Mouse (Mus musculus): ENCODE data around the gene Tmprss3.

The Tmprss3 gene

DNA sequence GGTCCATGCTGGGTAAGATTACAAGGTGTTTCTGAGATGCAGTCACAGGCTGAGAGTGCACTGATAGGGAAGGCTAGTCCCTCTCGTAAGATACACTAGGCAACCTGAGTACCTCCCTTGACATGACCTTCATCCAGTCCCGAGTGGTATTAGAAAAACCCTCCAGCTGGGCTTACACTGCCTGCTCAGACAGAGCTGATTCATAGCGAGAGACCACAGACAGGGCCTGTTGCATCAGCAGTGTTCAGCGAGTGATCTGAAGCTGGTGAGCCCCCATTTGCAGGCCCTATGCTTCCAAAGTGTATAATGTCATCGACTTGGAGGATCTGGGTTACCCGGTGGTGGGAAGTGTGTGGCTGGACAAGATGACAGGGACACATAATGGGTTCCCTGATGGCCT lies 33.6 kb downstream of the Tmprss3 start, which contains the start of gene Tff1:
TSS of gene Tff1 (minus strand) at position 151 of the 400 bp plus-strand sequence.
- TF ChIP-seq GATA4 (IDR thresholded peaks at IDR 0.05; ENCODE audit: insufficient replicate concordance, low read length) = no peak

DNA sequence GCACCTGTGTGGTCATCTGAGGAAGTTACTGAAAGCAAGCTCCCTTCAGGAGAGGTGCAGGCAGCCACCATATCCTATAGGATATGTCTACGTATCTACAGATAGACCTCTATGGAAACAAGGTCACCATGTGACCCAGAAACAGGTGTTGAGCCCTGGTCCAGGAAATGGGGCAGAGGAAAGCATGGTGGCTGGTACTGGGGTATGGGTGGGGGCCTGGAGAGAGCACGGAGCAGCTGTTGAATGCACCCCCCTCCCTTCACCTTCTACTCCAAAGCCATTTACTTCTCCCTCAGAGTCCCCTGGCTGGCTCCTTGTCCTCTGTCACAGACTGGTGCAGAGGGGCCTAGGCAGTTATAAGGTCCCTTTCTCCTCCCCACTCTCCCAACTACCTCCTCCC lies 35.0 kb downstream of the Tmprss3 start:
- TF ChIP-seq GATA4 (IDR thresholded peaks at IDR 0.05; ENCODE audit: insufficient replicate concordance, low read length) = no peak

DNA sequence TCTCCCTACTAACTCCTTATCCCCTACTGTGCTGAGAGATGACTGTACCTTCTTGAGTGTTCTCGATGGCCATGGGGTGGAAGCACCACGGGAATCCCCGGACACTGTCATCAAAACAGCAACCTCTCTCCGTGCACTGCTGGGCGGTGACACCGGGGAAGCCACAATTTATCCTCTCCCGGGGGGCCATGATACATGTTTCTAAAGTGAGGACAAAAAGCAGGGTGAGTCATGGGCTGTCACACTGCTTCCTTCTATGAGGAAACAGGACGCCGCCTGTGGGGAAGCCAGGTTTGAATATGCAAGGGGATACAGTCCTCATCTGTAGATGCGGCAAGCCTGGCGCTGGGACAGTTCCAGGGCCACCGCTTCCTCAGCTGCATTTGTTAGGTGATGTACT lies 36.2 kb downstream of the Tmprss3 start:
- no peak for TF ChIP-seq GATA4 (IDR thresholded peaks at IDR 0.05; ENCODE audit: insufficient replicate concordance, low read length)

DNA sequence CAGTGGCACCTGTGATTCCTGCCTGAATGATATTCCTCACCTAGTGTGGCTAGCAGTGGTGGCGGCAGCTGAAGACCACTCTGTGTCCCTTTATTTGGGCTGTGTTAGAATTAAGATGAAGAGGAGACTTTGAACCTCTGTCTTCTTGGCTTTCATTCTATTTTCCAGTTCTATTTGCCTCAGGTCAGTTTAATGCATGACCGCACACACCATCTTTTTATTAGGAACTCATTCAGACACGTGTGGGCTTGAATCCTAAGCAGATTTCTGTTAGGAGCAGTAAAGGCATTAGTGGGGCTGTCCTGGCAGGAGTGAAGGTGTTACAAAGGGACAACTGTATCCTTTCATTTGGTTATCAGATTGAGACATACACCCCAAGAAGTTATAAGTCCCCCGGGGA lies 38.5 kb downstream of the Tmprss3 start:
- TF ChIP-seq GATA4 (IDR thresholded peaks at IDR 0.05; ENCODE audit: insufficient replicate concordance, low read length) = no peak

DNA sequence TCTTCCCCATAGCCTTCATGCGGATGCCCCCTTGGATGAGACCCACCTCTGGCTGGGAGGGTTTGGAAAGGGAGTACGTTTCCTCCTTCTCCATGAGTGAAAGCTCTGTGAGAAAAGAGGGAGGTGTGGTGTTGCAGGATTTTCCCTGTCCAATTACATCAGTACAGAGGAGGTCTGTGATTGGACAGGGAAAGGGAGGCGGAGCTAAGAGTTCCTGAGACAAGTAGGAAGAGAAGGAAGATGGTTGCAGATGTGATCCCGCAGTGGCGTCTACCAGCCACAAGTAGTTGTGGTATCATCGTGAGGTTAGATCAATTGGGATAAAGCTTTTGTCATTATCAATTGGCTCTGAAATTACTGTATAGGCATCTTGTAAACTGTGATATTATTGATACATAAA lies 40.9 kb downstream of the Tmprss3 start:
- no peak for TF ChIP-seq GATA4 (IDR thresholded peaks at IDR 0.05; ENCODE audit: insufficient replicate concordance, low read length)

DNA sequence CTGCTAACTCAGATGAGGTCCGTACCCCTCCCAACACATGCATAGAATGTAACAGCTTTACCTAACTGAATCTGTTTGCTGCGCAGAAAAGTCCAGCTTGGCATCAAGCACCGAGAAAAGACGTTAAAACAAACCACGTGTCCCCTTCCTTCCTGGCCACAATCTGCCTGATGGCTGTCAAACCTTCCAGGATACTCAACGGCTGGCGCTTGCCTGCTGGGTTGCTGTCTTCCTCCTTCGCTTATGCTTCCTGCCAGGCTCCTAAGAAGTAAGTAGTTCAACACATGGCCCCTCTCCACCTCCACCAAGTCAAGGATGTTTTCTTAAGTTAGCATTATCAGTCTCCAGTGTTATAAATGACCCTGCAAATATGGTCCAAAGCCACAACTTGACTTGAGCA lies 45.0 kb downstream of the Tmprss3 start:
- no peak for TF ChIP-seq GATA4 (IDR thresholded peaks at IDR 0.05; ENCODE audit: insufficient replicate concordance, low read length)

DNA sequence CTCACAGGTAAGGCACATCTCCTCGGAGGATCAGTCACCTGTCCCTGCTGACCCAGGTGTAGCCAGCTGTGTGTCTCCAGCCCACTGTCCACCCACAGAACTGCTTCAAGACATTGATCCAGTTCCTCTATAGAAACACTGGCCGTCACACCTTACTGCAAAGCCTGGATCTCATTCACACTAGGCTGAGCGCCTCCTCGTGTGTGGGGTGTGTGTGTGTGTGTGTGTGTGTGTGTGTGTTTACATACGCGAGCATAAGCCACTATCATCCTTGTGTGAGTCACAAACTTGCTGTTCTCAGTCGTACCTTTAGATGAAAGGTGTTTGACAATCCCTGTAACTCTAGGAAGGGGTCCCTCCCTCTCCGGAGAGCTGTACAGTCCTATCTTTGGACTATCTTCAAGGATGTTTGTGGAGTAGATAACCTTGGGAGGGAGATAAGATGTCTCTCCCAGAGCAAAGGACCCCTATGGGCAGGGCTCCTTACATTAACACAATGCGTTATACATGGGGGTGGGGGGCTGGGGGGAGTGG lies 45.7 kb downstream of the Tmprss3 start:
- TF ChIP-seq GATA4 (IDR thresholded peaks at IDR 0.05; ENCODE audit: insufficient replicate concordance, low read length) = no peak

DNA sequence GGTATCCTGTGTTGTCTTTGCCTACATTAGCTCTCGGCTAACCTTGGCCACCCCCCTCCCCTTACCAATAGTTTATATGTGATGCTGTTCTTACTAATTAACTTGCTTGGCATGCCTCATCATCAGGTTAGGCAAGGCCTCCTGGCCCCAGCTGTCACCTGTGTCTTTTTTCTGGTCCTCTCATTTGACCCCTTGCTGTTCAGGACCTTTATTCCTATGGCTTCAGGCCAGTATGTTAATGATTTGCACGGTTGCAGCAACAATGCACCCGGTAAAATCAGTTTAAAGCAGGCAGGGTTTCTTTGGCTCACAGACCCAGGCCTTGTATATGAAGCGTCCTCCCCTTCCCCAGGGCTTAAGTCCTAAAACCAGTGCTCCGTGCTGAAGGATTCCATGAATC lies 46.3 kb downstream of the Tmprss3 start:
- TF ChIP-seq GATA4 (IDR thresholded peaks at IDR 0.05; ENCODE audit: insufficient replicate concordance, low read length) = no peak

DNA sequence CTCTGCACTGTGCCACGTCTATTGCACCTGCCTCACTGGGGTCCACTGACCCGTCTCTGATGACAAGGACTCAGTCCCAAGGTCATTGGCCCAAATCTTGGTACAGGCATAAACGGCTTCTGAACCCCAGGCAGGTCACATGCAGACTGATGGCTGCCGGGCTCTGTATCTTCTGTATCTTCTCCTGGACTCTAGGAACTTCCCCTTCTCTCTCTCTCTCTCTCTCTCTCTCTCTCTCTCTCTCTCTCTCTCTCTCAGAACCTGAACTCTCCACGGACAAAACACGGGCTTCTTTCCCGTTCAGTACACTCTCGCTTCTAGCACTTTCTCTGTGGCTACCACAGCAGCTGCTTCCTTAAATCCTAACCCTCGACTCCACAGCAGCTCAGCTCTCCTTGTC lies 52.8 kb downstream of the Tmprss3 start:
- TF ChIP-seq GATA4 (IDR thresholded peaks at IDR 0.05; ENCODE audit: insufficient replicate concordance, low read length) = no peak

DNA sequence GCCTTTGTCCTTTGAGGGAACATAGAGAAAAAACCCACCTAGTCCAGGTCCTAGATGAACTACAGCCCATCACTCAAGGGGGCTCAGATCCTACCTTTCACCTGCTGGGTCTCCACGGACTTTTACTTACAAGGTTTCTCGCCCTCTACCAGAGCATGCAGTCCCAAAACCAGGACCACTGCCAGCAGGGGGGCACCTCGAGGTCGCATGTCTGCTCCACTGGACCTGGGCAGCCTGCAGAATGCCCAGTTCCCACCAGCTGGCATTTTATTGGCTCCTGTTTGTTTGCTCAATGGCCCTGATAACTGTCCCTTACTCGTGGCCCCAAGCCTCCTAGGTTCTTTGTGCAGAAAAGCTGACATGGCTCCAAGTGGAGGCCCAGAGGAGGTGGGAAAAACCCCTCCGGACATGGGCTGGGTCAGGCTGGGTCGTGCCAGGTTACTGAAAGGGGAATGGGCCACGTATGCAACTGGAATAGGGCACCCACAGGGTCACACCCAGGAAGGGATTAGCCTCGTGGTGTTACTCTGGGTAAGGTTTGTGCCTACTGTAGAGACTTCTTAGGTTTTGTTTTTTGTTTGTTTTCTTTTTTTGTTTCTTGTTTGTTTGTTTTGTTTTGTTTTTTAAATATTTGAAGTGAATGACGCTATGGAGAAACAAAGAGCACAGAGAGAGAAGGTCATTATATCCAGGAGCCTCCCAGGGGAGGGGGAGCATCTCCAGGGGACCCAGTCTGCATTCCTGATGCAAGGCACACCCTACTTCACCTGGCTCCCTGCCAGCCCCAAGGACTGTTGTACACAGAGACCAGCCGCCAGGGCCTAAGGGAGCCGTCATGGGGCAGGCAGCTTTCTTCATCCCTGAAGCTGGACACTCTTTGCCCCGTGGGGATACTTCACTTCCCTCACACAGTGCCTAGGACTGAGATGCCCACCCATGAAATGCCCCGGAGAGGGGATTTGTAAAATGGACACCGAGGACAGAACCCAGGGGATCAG lies 54.4 kb downstream of the Tmprss3 start, which contains the start of gene Tff2:
TSS of gene Tff2 (minus strand) at position 243 of the 998 bp plus-strand sequence.
- no peak for TF ChIP-seq GATA4 (IDR thresholded peaks at IDR 0.05; ENCODE audit: insufficient replicate concordance, low read length)

DNA sequence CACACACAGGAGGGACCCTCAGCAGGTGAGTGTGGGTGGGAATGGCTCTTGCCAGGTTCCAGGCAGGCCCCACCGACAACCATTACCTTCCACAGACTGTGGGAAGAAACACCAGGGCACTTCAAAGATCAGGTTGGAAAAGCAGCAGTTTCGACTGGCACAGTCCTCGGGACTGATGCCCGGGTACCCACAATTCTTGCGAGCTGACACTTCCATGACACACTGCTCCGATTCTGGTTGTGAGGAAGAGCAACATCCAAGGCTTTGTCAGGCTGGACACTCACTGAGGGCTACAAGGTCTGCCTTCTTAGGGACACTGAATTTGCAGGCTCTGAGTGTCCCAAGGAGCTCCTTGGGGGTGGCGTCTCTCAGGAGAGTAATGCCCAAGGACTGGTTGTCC lies 56.7 kb downstream of the Tmprss3 start:
- no peak for TF ChIP-seq GATA4 (IDR thresholded peaks at IDR 0.05; ENCODE audit: insufficient replicate concordance, low read length)

DNA sequence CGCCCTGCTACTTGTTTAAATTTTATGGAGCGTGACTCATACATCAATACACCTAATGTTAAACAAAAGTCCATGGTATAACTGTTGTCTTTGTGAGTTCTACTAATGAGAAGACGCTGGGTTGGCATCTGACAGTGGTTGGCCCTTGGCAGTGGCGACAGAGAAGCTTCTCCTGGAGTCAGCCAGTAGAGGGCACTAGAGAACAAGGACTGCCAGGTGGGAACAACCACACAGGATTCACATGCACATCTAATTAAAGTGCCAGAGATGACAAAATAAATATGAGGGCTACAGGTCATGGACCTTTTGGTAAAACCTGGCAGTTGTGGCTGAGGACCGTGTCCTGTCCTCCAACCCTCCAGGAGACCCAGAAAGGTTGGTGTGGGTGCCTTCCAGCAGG lies 60.4 kb downstream of the Tmprss3 start:
- no peak for TF ChIP-seq GATA4 (IDR thresholded peaks at IDR 0.05; ENCODE audit: insufficient replicate concordance, low read length)

DNA sequence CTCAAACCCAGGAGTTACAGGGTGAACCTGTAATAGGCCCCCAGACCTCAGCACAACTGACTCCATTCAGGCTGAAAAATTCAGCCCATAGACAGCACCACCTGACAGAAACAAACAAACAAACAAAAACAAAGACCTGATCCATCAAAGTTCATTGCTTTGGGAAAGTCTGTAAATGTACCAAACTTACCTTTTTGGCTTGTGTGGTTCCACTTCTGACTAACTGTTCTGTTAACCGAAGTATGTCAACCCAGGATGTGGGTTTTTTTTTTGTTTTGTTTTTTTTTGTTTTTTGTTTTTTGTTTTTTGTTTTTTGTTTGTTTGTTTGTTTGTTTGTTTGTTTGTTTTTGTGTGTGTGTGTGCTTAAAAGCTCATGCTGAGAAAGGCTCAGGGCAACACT lies 62.0 kb downstream of the Tmprss3 start:
- no peak for TF ChIP-seq GATA4 (IDR thresholded peaks at IDR 0.05; ENCODE audit: insufficient replicate concordance, low read length)

DNA sequence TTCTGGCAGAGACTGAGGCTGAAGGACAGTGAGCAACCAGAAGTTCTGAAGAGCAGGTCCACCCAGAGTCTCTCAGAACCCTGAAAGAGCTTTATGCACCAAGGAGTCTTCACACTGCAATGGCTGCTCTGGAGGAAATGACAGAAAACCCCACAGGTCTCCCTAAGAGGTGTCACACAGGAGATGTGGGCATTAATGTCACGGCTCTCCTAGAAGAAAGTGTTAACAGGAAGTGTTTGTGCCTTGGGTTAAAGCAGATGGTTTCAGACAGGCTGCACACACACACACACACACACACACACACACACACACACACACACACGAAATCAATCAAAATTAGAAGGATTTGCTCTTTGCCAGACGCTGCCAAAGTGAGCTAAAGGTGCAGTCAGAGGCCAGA lies 62.5 kb downstream of the Tmprss3 start:
- no peak for TF ChIP-seq GATA4 (IDR thresholded peaks at IDR 0.05; ENCODE audit: insufficient replicate concordance, low read length)

DNA sequence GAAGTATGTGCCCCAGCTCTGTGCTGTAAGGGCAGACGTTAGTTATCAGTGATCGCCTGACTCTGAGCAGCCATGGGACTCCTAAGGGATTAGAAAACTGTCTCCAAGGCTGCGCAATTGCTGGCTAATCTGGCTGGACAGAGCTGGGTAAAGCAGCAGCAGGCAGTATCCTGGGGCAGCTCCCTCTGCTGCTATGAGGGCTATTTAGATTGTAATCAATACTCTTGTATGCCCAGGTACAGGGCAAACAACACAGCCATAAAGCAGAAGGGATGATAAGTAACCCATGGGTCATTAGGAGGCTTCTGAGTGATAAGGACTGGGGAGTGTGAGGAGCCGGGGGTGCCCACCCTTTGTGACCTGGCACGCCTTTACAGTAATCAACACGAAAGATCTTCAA lies 63.9 kb downstream of the Tmprss3 start:
- TF ChIP-seq GATA4 (IDR thresholded peaks at IDR 0.05; ENCODE audit: insufficient replicate concordance, low read length) = no peak

DNA sequence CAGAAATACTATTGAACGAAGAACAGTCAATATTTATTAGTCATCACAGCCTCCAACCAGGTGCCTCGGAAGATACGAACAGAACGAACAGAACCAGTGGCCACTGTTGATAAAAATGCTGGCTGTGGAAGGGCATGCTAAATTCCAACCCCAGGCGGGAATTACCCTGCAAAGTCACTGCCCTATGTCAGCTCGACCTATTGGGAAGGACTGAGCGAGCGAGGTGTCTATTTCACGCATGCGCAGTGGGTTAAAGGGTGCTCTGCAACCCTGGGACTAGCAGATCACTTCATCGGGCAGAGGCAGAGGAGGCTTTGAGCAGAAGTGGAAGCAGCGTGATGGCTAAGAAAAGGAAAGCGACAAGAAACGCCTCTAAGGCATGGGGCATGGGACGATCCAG lies 65.0 kb downstream of the Tmprss3 start:
- TF ChIP-seq GATA4 (IDR thresholded peaks at IDR 0.05; ENCODE audit: insufficient replicate concordance, low read length) = no peak; the same call in 1 of the 2 replicates

Measured in liver, adult (tissue).